Mouse (Mus musculus) stomach, postnatal 0 days (tissue): ENCODE results near the gene Zfp524. TPM values are rescaled to one million over a fixed set of nuclear protein-coding genes. Genes with fewer than 3 reads are reported as not detected.
"Not testable (repeated sequence)": the region's sequence is repeated elsewhere in the genome, so short reads cannot be mapped to it uniquely, and the experiment has no call there.

Source experiments
- ATAC-seq: fragments of 200-750 bp; cut with Nextera tagmentation; 2 replicates; pipeline ENCODE4 v1.8.0; 2017; ENCODE audit not compliant: low FRiP score, low TSS enrichment
- DNase-seq: peaks from one replicate; pipeline ENCODE4 v3.0.0-alpha.2; 2016; ENCODE audit warnings: low spot score
- H3K27ac ChIP-seq: fragments of 300-500 bp; sonication (generic); replicated peaks from 2 replicates; pipeline ENCODE4 v1.5.1; 2014; ENCODE audit warnings: mild to moderate bottlenecking, control low read depth
- H3K27me3 ChIP-seq: fragments of 300-500 bp; sonication (generic); 2 replicates; pipeline ENCODE4 v1.6.1; 2014; ENCODE audit warnings: low read length; ENCODE audit not compliant: control insufficient read depth, insufficient read depth
- H3K36me3 ChIP-seq: fragments of 300-500 bp; sonication (generic); 2 replicates; pipeline ENCODE4 v1.6.1; 2014; ENCODE audit warnings: low read length, mixed read lengths; ENCODE audit not compliant: control insufficient read depth, insufficient read depth
- H3K4me1 ChIP-seq: fragments of 300-500 bp; sonication (generic); replicated peaks from 2 replicates; pipeline ENCODE4 v1.6.1; 2014; ENCODE audit warnings: antibody characterized with exemption; ENCODE audit not compliant: control insufficient read depth, insufficient read depth
- H3K4me2 ChIP-seq: fragments of 300-500 bp; sonication (generic); replicated peaks from 2 replicates; pipeline ENCODE4 v1.6.1; 2014; ENCODE audit warnings: low read depth, mild to moderate bottlenecking, control low read depth, moderate library complexity
- H3K4me3 ChIP-seq: fragments of 300-500 bp; sonication (generic); 2 replicates; pipeline ENCODE4 v1.5.1; 2014; ENCODE audit warnings: low read depth, low read length, control low read depth
- H3K9ac ChIP-seq: fragments of 300-500 bp; sonication (generic); 2 replicates; pipeline ENCODE4 v1.6.1; 2014; ENCODE audit warnings: mild to moderate bottlenecking, low read length, control low read depth, mixed read lengths
- H3K9me3 ChIP-seq: fragments of 300-500 bp; sonication (generic); 2 replicates; pipeline ENCODE4 v1.6.1; 2016; ENCODE audit warnings: low read length; ENCODE audit not compliant: control insufficient read depth
- CTCF ChIP-seq: IDR thresholded peaks from 2 replicates; pipeline ENCODE4 v1.5.1; 2016; ENCODE audit warnings: antibody characterized with exemption, low read depth, mild to moderate bottlenecking, moderate library complexity
- EP300 ChIP-seq: optimal IDR thresholded peaks from 2 replicates; pipeline ENCODE3; 2016; ENCODE audit warnings: antibody characterized with exemption
- WGBS: fragments of 180-500 bp; shearing (Covaris S2); extraction: QIAGEN DNeasy Blood & Tissue Kit; methylation state at CpG from one replicate; pipeline ENCODE4 v1.1.7; 2014; 5-methylcytosine and 5-hydroxymethylcytosine counted together
- polyA plus RNA-seq: library from polyadenylated mRNA; unstranded; fragments of >200 nt; fragmentation: Nextera tagmentation; extraction: Ambion mirVana; gene quantifications from 2 replicates; pipeline ENCODE4 v1.2.1, GENCODE M21; 2015

Gene Zfp524
- polyA plus RNA-seq, 1 experiment from 2014 or later, result 14.0 TPM

DNA sequence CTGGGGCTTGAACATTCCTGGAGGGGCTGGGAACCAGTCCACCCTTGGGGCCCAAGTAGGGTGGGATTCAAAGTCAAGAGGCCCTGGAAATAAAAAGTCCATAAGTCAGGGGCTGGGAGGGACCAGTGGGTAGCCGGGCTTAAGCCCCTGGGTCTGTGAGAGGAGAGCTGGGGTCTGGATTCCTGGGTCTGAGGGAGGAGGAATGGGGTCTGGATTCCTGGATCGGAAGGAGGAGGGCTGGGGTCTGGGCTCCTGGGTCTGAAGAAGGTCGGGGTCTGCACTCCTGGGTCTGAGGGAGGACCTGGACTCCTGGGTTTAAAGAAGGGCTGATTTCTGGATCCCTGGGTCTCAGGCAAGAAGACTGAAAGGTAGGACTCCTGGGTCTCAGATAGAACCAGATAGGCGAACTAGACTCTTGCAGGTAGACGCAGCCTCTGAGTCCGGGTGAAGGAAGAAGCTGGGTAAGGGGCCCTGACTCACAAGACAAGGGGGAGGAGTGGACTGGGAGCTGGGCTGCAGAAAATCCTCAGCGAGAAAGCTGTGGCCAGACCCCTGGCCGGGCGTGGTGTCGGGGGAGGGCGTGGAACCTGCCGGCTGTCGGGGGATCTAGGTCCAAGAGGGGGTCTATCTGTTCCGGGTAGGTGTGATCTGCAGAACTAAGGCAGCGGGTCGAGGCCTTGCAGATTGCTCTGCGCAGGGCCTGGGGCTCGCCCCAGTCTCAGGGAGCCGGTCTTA is 18.8 kb upstream of the Zfp524 start:
- ATAC-seq (no peak), DNase-seq (no peak)
- Histone ChIP-seq H3K4me2 (peak overlapping the region; percentile 93), H3K27me3 (no peaks in the 10 kb centered on the region), H3K27ac (peak overlapping the region; percentile 70; the same call in 1 of the 2 replicates), H3K4me3 (peak overlapping the region; percentile 72), H3K9me3 (no peaks in the 10 kb centered on the region), H3K36me3 (peaks cover 7% of the 10 kb centered on the region; the same call in 1 of the 2 replicates), H3K4me1 (0 out of 2 replicates have a peak, but pooled peaks cover 4% of the 10 kb centered on the region), H3K9ac (peak overlapping the region; percentile 84)
- no peak for TF ChIP-seq EP300
- no peak for TF ChIP-seq CTCF
- 3% methylated on average over 19 of the region's 19 CpGs for WGBS

GRCm38 (mm10) chr7:4996003-4996895 is 18.0 kb upstream of the Zfp524 start, which contains the start of gene Zfp579:
Zfp579 (minus strand) TSS chr7:4996158.
- ATAC-seq, result peak; percentile 88
- no peak for TF ChIP-seq CTCF
- TF ChIP-seq EP300, result no peak
- no peaks in the 10 kb centered on the region for H3K27me3 ChIP-seq
- H3K27ac ChIP-seq, result peak within 1 kb of the TSS; percentile 70
- WGBS, result 4% methylated on average over 15 of the region's 26 CpGs
- H3K9ac ChIP-seq, result peak within 1 kb of the TSS; percentile 84
- H3K36me3 ChIP-seq, result peaks cover 7% of the 10 kb centered on the region; the same call in 1 of the 2 replicates
- DNase-seq, result peak; percentile 93
- no peaks in the 10 kb centered on the region for H3K9me3 ChIP-seq
- H3K4me1 ChIP-seq, result 0 out of 2 replicates have a peak, but pooled peaks cover 4% of the 10 kb centered on the region
- H3K4me2 ChIP-seq, result peak within 1 kb of the TSS; percentile 93
- peak within 1 kb of the TSS; percentile 72 for H3K4me3 ChIP-seq

- Histone ChIP-seq H3K4me1 (0 out of 2 replicates have a peak, but pooled peaks cover 4% of the 10 kb centered on the region), H3K9me3 (no peaks in the 10 kb centered on the region), H3K9ac (no peak overlapping the region), H3K27ac (no peak overlapping the region; the same call in 1 of the 2 replicates), H3K27me3 (no peaks in the 10 kb centered on the region), H3K4me3 (0 out of 2 replicates have a peak overlapping the region, but pooled peaks have one; percentile 72), H3K4me2 (peak overlapping the region; percentile 93), H3K36me3 (peaks cover 7% of the 10 kb centered on the region; the same call in 1 of the 2 replicates)
- ATAC-seq (no peak), DNase-seq (no peak)
- TF ChIP-seq EP300 (no peak), CTCF (no peak)
- 53% methylated on average over 6 of the region's 8 CpGs for WGBS
These were observed 17.3 kb upstream of the Zfp524 start for GRCm38 (mm10) chr7:4996934-4997333.

GRCm38 (mm10) chr7:4999876-5000275 is 14.3 kb upstream of the Zfp524 start:
- TF ChIP-seq CTCF (peak; percentile 62), EP300 (no peak)
- DNase-seq, result peak; percentile 37
- Histone ChIP-seq H3K4me3 (no peak overlapping the region), H3K9ac (no peak overlapping the region), H3K27me3 (no peaks in the 10 kb centered on the region), H3K36me3 (no peaks in the 10 kb centered on the region), H3K9me3 (no peaks in the 10 kb centered on the region), H3K4me2 (no peak overlapping the region), H3K27ac (no peak overlapping the region), H3K4me1 (0 out of 2 replicates have a peak, but pooled peaks cover 4% of the 10 kb centered on the region)
- WGBS, result 55% methylated on average over 2 of the region's 2 CpGs
- no peak for ATAC-seq

DNA sequence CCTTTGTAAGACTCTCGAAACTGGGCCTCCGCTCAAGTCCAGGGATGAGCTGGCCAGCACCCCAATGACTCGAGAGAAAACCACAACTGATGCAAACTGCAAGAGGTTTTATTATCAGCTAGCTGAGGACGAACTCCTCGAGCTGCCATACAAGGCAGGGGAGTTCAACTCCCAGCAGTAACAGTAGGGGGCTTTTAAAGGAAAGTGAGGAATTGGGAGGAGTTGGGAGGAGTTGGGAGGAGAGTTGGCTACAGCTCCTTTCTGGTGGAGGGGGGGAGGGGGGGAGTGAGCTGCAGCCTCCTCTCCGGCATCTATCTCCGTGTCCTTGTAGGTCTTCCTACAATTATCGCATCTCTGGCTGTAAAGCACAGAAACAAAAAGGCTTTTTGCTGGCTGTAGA is 11.3 kb upstream of the Zfp524 start:
- not testable (repeated sequence) for ATAC-seq, H3K9me3 ChIP-seq, H3K4me3 ChIP-seq, DNase-seq, H3K36me3 ChIP-seq, H3K27ac ChIP-seq, H3K9ac ChIP-seq, H3K4me1 ChIP-seq, H3K27me3 ChIP-seq, H3K4me2 ChIP-seq
- 71% methylated on average over 8 of the region's 8 CpGs for WGBS
